Mouse (Mus musculus) MEL (cell line): Measurements from ENCODE around the gene Hmcn2. TPM values are rescaled to one million over a fixed set of nuclear protein-coding genes. Genes with fewer than 3 reads are reported as not detected.

Experiments used
- DNase-seq: peaks from one replicate; pipeline ENCODE4 v3.0.0; 2011; ENCODE audit warnings: low read depth, low spot score
- H3K27ac ChIP-seq: 2 replicates; pipeline ENCODE4 v1.5.1; 2012; ENCODE audit warnings: low read depth, mild to moderate bottlenecking, control low read depth, low read length, moderate library complexity; ENCODE audit not compliant: control insufficient read depth
- H3K27me3 ChIP-seq, 2 experiments: fragments of 150-350 bp in 1 of 2; sonication (generic) in 1 of 2; 2 replicates each; pipeline ENCODE4 v1.6.1; 2012; ENCODE audit warnings: low read length in 2 of 2, mild to moderate bottlenecking in 2 of 2, improper control_type of control experiment in 1 of 2, moderate library complexity in 1 of 2; ENCODE audit not compliant: insufficient read depth in 2 of 2, control insufficient read depth in 1 of 2
- H3K36me3 ChIP-seq, 2 experiments: 2 replicates each; pipeline ENCODE4 v1.6.1; 2012 to 2014; ENCODE audit warnings: low read length in 2 of 2, improper control_type of control experiment in 1 of 2, inconsistent platforms in 1 of 2, mild to moderate bottlenecking in 1 of 2; ENCODE audit not compliant: insufficient read depth in 2 of 2, control insufficient read depth in 1 of 2
- H3K4me1 ChIP-seq, 2 experiments: fragments of 150-350 bp in 1 of 2; sonication (generic) in 1 of 2; 2 replicates each; pipeline ENCODE4 v1.6.1; 2012; ENCODE audit warnings: low read length in 2 of 2, improper control_type of control experiment in 1 of 2, mild to moderate bottlenecking in 1 of 2; ENCODE audit not compliant: insufficient read depth in 2 of 2, control insufficient read depth in 1 of 2
- H3K4me3 ChIP-seq, 2 experiments: fragments of 150-350 bp in 1 of 2; sonication (generic) in 1 of 2; 2 replicates each; pipeline ENCODE4 v1.5.1; 2012; ENCODE audit warnings: low read depth in 2 of 2, low read length in 2 of 2, mild to moderate bottlenecking in 2 of 2, moderate library complexity in 2 of 2, control low read depth in 1 of 2, improper control_type of control experiment in 1 of 2; ENCODE audit not compliant: control insufficient read depth in 1 of 2, insufficient read depth in 1 of 2
- H3K79me2 ChIP-seq: 2 replicates; pipeline ENCODE4 v1.6.1; 2012; ENCODE audit warnings: mild to moderate bottlenecking, low read length, moderate library complexity; ENCODE audit not compliant: control insufficient read depth, poor library complexity, insufficient read depth
- H3K9ac ChIP-seq: 2 replicates; pipeline ENCODE4 v1.6.1; 2012; ENCODE audit warnings: low read depth, mild to moderate bottlenecking, control low read depth, low read length, moderate library complexity; ENCODE audit not compliant: control insufficient read depth, poor library complexity, severe bottlenecking
- H3K9me3 ChIP-seq: fragments of 150-350 bp; sonication (generic); replicated peaks from 2 replicates; pipeline ENCODE4 v1.6.1; 2012; ENCODE audit warnings: mild to moderate bottlenecking, low read length, improper control_type of control experiment, moderate library complexity; ENCODE audit not compliant: insufficient read depth
- BHLHE40 ChIP-seq: IDR thresholded peaks from 2 replicates; pipeline ENCODE4 v1.6.1; 2012; ENCODE audit warnings: low read depth, mild to moderate bottlenecking, inconsistent platforms, low read length, improper control_type of control experiment, borderline replicate concordance
- ELF1 ChIP-seq: IDR thresholded peaks from 2 replicates; pipeline ENCODE4 v1.6.1; 2014; ENCODE audit warnings: low read depth, mild to moderate bottlenecking, inconsistent platforms, low read length, improper control_type of control experiment, moderate library complexity
- EP300 ChIP-seq, 2 experiments: IDR thresholded peaks; 2 replicates each; pipeline ENCODE4 v1.6.1; 2011; ENCODE audit warnings: improper control_type of control experiment in 2 of 2, low read length in 2 of 2, low read depth in 1 of 2, mild to moderate bottlenecking in 1 of 2
- ETS1 ChIP-seq: IDR thresholded peaks from 2 replicates; pipeline ENCODE4 v1.6.1; 2012; ENCODE audit warnings: low read depth, mild to moderate bottlenecking, inconsistent platforms, low read length, improper control_type of control experiment, moderate library complexity
- JUND ChIP-seq: IDR thresholded peaks from 2 replicates; pipeline ENCODE4 v1.6.1; 2011; ENCODE audit warnings: low read depth, mild to moderate bottlenecking, improper control_type of control experiment, low read length
- KAT2A ChIP-seq: conservative IDR thresholded peaks from 2 replicates; pipeline ENCODE4 v1.6.1; 2012; ENCODE audit warnings: low read depth, low read length, improper control_type of control experiment, inconsistent platforms
- MAFK ChIP-seq: IDR thresholded peaks from 2 replicates; pipeline ENCODE4 v1.6.1; 2011; ENCODE audit warnings: low read depth, mild to moderate bottlenecking, low read length, improper control_type of control experiment, borderline replicate concordance
- MEF2A ChIP-seq: IDR thresholded peaks from 2 replicates; pipeline ENCODE4 v1.6.1; 2014; ENCODE audit warnings: low read depth, mild to moderate bottlenecking, inconsistent platforms, low read length, improper control_type of control experiment; ENCODE audit not compliant: poor library complexity, insufficient replicate concordance, severe bottlenecking; ENCODE audit errors: extremely low read depth
- MYB ChIP-seq: IDR thresholded peaks from 2 replicates; pipeline ENCODE4 v1.6.1; 2011; ENCODE audit warnings: mild to moderate bottlenecking, low read depth, low read length, improper control_type of control experiment
- MYC ChIP-seq: IDR thresholded peaks from 2 replicates; pipeline ENCODE4 v1.6.1; 2011; ENCODE audit warnings: low read depth, mild to moderate bottlenecking, low read length, improper control_type of control experiment, moderate library complexity
- NRF1 ChIP-seq: IDR thresholded peaks from 2 replicates; pipeline ENCODE4 v1.6.1; 2014; ENCODE audit warnings: low read depth, mild to moderate bottlenecking, inconsistent platforms, low read length, improper control_type of control experiment, moderate library complexity; ENCODE audit not compliant: poor library complexity, insufficient read depth, severe bottlenecking
- POLR2AphosphoS5 ChIP-seq: IDR thresholded peaks from 2 replicates; pipeline ENCODE4 v1.6.1; 2012; ENCODE audit warnings: low read depth, borderline replicate concordance, mild to moderate bottlenecking, inconsistent platforms, low read length, moderate library complexity, mixed read lengths
- SIN3A ChIP-seq: IDR thresholded peaks from 2 replicates; pipeline ENCODE4 v1.6.1; 2012; ENCODE audit warnings: low read length, improper control_type of control experiment, inconsistent platforms
- SMC3 ChIP-seq: IDR thresholded peaks from 2 replicates; pipeline ENCODE4 v1.6.1; 2011; ENCODE audit warnings: low read depth, low read length, improper control_type of control experiment
- TCF12 ChIP-seq: IDR thresholded peaks from 2 replicates; pipeline ENCODE4 v1.6.1; 2014; ENCODE audit warnings: low read depth, mild to moderate bottlenecking, inconsistent platforms, low read length, improper control_type of control experiment, moderate library complexity
- UBTF ChIP-seq: IDR thresholded peaks from 2 replicates; pipeline ENCODE4 v1.6.1; 2012; ENCODE audit warnings: low read depth, mild to moderate bottlenecking, inconsistent platforms, low read length, improper control_type of control experiment, moderate library complexity, borderline replicate concordance; ENCODE audit not compliant: insufficient read depth
- USF2 ChIP-seq, 2 experiments: IDR thresholded peaks; 2 replicates each; pipeline ENCODE4 v1.6.1; 2011 to 2012; ENCODE audit warnings: improper control_type of control experiment in 2 of 2, low read length in 2 of 2, borderline replicate concordance in 1 of 2, inconsistent platforms in 1 of 2, low read depth in 1 of 2, mild to moderate bottlenecking in 1 of 2; ENCODE audit not compliant: insufficient read depth in 1 of 2
- ZC3H11A ChIP-seq: IDR thresholded peaks from 2 replicates; pipeline ENCODE4 v1.6.1; 2012; ENCODE audit warnings: low read depth, mild to moderate bottlenecking, inconsistent platforms, low read length, improper control_type of control experiment
- ZMIZ1 ChIP-seq: IDR thresholded peaks from 2 replicates; pipeline ENCODE4 v1.6.1; 2012; ENCODE audit warnings: low read depth, mild to moderate bottlenecking, inconsistent platforms, low read length, improper control_type of control experiment, moderate library complexity
- ZNF384 ChIP-seq: IDR thresholded peaks from 2 replicates; pipeline ENCODE4 v1.6.1; 2012; ENCODE audit warnings: low read depth, mild to moderate bottlenecking, inconsistent platforms, low read length, improper control_type of control experiment
- polyA plus RNA-seq, 2 experiments: library from polyadenylated mRNA; stranded (reverse) in 1 of 2; unstranded in 1 of 2; fragments of >175 nt in 1 of 2; fragments of >200 nt in 1 of 2; gene quantifications; 2 replicates each; pipeline versions ENCODE4 v1.2.1 to v1.2.4; 2012; ENCODE audit warnings: low replicate concordance in 2 of 2, low read depth in 1 of 2; ENCODE audit not compliant: insufficient read length in 2 of 2, insufficient read depth in 1 of 2, missing spikeins in 1 of 2
- total RNA-seq: library from RNA; depleted of rRNA; stranded (reverse); fragments of 300-350 nt; gene quantifications from 2 replicates; pipeline ENCODE4 v1.2.3, GENCODE M21; 2012

Gene Hmcn2
- total and polyA plus RNA-seq, 3 experiments: 0.18 TPM; not detected in 2

GRCm38 (mm10) chr2:31494315-31494714 is 180.1 kb downstream of the Hmcn2 start:
- H3K36me3 ChIP-seq: no peaks in the 10 kb centered on the region
- no peaks in the 10 kb centered on the region for H3K4me1 ChIP-seq
- H3K9ac ChIP-seq: no peak overlapping the region
- TF ChIP-seq MEF2A (no peak), ELF1 (no peak), USF2 (IDR thresholded peaks at IDR 0.05; ENCODE audit: borderline replicate concordance in 1 of 2, insufficient read depth in 1 of 2, low read depth in 1 of 2, low read length in 2 of 2) (no peak), TCF12 (no peak), SIN3A (no peak), ETS1 (no peak), EP300 (IDR thresholded peaks at IDR 0.05; ENCODE audit: low read depth in 1 of 2, low read length in 2 of 2) (no peak), JUND (no peak), NRF1 (no peak), MAFK (no peak), MYC (no peak), BHLHE40 (no peak), UBTF (no peak), POLR2AphosphoS5 (no peak), MYB (no peak), SMC3 (no peak)
- TF ChIP-seq, all 39 proteins: peak for 0
- Histone ChIP-seq H3K27me3 (no peaks in the 10 kb centered on the region), H3K9me3 (no peaks in the 10 kb centered on the region), H3K27ac (no peak overlapping the region), H3K79me2 (no peaks in the 10 kb centered on the region), H3K4me3 (no peak overlapping the region)
- no peak for DNase-seq

DNA sequence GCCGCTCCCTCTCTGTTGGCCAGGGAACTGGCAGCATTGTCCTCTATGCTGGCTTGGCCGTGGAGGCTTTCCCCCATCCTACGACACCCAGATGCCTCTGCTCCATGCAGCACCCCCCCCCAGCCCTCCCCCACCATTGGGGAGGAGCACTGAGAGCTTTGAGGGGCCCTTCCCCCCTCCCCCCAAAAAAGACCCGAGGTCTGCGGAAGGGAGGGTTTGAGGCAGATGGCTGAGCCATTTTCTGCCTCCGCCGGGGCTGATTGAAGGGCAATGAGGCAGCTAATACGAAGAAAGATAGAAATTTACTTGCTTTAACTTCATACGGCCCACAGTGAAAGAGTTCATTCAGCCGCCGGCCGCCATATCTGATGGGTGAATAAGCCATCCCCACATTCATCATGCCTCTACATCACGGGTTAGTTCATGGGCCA is 180.8 kb downstream of the Hmcn2 start:
- H3K36me3 ChIP-seq: no peaks in the 10 kb centered on the region
- no peaks in the 10 kb centered on the region for H3K79me2 ChIP-seq
- H3K27ac ChIP-seq: no peak overlapping the region
- H3K4me3 ChIP-seq: no peak overlapping the region
- TF ChIP-seq ZNF384 (no peak), JUND (no peak), UBTF (no peak), ELF1 (no peak), ZC3H11A (no peak), ZMIZ1 (no peak), KAT2A (no peak)
- no peaks in the 10 kb centered on the region for H3K4me1 ChIP-seq
- H3K27me3 ChIP-seq: no peaks in the 10 kb centered on the region
- DNase-seq: no peak
- no peak overlapping the region for H3K9ac ChIP-seq
- no peaks in the 10 kb centered on the region for H3K9me3 ChIP-seq
